Mouse (Mus musculus) left cerebral cortex, adult 18-20 months (tissue): ENCODE results near the gene Dctpp1. TPM values are rescaled to one million over a fixed set of nuclear protein-coding genes. Genes with fewer than 3 reads are reported as not detected.

Experiments
- DNase-seq, 2 experiments: peaks; one replicate each; pipeline ENCODE4 v3.0.0; 2021 to 2022; ENCODE audit warnings: low spot score in 2 of 2, mixed read lengths in 1 of 2
- long read RNA-seq, 2 experiments: library from polyadenylated mRNA; stranded (forward); transcript quantifications; one replicate each; pipeline ENCODE4 v2.0.0; 2021
- total RNA-seq, 2 experiments: library from RNA; stranded (reverse); gene quantifications; 2 replicates each; pipeline ENCODE4 v1.2.3; 2021

The Dctpp1 gene
- total RNA-seq, result 10 to 100 TPM; 20.8 to 23.2 TPM
- long read RNA-seq, experiment 1, transcript Dctpp1-201 (3 exons, 676 nt), result major isoform, 15 of 15 reads
- long read RNA-seq, experiment 1, partial matches to known transcripts, result 0 of 15 reads
- long read RNA-seq, experiment 1, other reads (novel, unspliced or antisense), result 0 of 15 reads
- long read RNA-seq, experiment 2, transcript Dctpp1-201 (3 exons, 676 nt), result major isoform, 12 of 12 reads
- long read RNA-seq, experiment 2, partial matches to known transcripts, result 0 of 12 reads
- long read RNA-seq, experiment 2, other reads (novel, unspliced or antisense), result 0 of 12 reads

DNA sequence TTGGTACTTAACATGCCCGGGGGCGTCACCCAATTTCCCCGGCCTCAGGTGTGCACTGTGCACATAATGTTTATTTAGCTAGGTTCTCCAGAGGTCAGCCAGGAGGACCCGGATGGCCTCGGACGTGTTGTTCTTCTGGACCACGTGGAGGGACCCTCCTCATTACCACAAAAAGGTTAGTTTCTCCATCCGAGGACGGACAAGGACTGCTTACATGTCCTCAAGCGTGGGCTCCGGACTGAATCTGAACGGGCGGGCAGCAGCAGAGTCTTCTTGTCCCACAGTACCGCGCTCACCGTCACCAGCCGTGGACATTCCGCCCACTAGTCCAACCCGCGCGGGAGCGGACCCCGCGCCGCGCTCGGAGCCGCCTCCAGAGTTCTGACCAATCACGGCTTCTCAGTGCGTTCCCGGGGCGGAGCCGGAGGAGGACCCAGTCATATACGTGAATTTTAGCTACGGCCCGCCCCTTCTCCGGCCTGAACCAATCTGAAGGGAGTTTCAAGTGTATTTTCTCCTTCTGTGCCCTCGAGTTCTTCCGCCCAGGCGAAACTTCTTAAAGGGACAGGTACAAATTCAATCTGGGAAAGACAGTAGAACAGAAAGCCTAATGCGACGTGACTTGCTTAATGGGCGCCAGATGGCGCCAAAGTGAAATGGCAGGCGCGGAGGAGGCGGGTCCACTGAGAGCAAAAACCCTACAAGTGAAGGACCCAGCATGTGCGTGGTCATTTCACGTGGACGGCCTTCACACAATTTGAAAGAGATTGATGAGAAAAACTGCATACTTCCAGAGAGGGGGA is at the start of gene Dctpp1:
Gene Dctpp1 (minus strand): TSS at position 401 of the 803 bp plus-strand sequence.
- DNase-seq, result peak; percentile 96 to 98

DNA sequence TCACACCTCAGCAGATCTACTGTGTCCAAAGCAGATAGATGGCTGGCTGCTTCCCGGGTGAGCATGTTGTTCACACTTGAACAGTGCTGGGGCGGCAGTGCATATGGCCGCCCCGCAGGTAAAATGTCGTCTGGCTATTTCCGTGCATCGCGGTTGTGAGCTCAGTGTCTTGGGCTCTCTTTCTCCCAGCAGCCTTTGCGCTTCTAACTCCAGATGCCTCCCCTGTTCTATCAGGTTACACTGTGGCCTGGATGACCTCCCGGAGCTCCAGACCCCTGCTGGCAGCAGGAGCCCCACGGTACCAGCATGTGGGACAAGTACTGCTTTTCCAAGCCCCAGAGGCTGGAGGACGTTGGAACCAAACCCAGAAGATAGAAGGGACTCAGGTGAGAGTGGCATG is 49.4 kb upstream of the Dctpp1 start:
- no peak for DNase-seq

DNA sequence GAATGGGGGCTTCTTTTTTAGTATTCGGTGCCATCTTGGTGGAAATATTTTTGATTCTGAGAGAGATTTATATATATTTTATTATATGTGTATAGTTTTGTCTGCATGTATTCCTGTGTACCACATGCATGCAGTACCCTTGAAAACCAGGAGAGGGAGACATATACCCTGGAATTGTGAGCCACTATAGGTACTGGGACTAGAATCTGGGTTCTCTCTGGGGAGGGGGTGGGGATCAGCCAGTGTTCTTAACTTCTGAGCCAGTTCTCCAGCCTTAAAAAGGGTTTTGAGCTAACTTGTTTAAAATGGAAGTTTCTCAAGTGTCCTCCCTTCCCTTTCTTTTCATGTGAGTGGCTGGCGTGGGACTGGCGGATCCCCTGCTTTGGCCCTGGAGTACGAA is 48.4 kb upstream of the Dctpp1 start:
- peak; percentile 48 to 70 for DNase-seq

DNA sequence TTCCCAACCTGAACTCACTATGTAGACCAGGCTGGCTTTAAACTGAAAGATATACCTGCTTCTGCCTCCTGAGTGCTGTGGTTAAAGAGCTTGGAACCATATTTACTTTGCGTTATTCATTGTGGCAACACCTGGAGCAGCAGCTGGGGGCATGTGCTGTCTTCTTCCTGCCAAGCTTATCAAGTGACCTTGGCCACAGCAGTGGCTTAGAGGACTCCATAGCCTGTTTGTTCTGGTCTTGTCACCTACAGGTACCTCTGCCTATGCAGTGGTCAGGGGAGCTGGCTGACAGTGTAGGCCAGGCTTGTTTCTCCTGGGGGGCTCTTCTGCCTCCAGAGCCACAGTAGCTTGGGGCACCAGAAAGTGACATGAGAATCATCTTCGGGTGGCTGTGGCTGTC is 47.9 kb upstream of the Dctpp1 start:
- DNase-seq, result no peak

DNA sequence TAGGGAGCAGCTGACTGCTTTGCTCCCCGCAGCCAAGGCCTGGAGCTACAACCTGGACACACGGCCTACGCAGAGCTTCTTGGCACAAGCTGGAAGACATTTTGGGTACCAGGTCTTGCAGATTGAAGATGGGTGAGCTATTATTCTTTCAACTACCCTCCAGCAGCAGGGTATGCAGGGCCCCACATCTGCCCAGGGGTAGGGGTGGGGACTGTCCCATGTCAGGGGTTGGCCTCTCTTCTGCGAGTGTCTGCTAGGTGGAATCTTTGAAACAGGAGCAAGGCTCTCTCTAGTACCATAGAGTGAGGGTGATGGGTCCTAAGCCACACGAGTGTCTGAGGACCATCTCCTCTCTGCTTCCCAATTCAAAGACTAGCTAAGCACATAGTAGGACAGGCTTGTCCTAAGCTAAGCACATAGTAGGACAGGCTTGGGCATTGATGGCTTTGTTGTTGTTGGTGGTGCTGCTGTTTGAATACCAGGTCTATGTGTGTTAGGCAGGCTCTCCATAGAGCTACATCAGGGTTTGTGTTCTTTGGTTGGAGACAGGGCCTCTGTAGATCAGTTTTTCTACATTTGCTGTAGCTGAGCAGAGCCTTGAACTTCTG is 37.2 kb upstream of the Dctpp1 start:
- no peak for DNase-seq

DNA sequence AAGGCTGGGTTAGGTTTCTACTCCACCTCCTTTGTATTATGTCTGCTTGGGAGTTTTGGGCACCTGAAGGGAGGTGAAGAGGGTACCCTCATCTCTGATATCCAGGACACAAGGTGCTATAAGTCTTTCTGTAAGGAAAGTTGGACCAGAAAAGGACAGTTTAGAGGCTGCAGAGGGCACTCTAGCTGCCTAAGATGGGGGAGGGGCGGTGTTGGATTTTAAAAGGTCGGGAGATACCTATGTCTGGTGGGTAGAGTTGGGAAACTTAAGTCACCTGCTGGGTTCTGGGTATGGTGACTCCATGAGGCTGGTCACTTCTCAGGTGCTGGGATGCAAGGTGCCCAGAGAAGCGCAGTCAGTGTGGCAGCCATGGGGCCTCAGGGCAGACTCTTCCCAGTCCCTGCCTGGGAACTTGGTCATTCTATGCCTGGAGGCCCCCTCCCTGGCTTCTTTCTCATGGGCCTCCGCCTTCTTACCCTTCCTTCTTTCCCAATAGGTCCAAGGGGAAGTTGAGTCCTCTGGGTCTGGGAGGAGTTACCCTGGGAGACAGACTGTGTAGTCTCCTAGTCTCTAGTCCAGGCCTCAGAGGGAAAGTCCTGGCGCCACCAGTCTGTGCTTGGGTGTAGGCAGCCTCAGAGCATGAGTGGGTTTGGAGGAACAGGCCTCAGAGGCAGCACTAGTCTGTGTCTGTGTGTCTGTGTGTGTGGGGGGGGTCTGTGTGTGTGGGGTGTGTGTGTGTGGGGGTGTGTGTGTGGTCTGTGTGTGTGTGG is 36.5 kb upstream of the Dctpp1 start:
- DNase-seq, result no peak

DNA sequence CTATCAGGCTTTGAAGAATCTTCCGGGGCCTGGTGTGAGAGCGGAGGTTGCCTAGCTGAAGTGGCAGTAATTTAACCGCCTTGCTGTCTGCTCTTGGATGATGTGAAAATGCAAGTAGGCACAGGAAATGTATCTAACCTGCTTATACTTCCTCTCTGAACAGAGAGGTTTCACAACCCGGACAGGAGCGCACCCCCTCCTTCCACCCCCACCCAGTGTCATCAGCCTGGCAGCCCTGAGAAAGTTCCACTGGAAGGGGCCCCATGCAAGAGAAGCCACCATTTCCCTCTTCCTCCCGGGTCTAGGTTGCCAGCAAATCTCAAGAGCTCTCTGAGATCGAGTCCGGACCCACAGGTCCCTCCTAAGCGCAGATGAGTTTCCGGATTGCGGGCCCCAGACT is 35.6 kb upstream of the Dctpp1 start, which contains the start of gene Itgal:
Gene Itgal (plus strand): TSS at position 163 of the 400 bp plus-strand sequence.
- DNase-seq, result no peak

DNA sequence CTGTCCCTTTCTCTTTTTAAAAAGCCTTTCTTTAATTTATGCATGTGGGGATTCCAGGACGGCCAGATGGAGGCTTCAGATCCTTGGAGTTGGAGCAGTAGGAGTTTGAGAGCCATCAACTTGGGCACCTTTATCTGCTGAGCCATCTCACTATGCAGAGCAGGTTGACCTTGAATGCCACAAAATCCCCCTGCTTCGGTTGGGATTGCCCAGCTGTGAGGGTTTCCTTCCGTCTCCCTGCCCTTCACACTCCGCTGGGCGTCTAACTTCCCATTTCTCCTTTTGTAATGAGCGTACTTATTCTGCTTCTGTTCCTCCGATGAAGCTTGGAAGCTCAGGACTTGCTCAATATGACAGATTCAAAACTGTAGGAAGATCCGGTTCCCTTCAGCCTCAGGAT is 29.6 kb upstream of the Dctpp1 start:
- DNase-seq, result no peak

DNA sequence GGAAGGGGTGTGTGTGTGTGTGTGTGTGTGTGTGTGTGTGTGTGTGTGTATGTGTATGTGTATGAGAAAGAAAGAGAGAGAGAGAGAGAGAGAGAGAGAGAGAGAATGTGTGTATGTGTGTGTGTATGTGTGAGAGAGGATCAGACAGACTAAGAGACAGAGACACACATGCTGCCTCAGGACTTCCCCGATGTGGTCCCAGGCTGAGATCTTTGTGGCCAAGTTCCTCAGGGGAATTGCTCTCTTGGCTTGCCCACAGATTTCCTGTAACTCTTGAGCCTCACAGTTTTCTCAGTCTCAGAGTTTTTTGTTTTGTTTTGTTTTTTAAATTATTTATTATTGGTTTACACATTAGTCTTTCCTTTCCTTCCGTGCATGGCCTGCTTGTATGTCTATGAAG is 28.8 kb upstream of the Dctpp1 start:
- no peak for DNase-seq

DNA sequence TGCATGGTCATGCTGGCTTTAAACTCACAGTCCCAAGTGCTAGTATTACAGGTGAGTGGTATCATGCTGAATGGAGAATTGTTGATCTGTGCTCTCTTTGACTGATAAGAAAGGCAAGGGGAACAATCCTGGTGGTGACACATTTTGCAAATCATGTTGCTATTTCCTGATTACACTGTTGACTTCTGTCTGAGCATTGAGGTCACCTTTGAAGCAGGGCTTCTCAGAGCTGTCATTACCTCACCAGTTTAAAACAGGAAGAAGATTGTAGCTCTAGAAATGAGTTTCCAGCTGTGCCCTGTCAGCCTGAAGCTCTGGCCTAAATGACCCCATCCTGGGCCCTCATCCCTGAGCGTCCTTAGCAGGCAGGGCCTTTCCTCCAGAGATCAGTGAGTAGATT is 27.4 kb upstream of the Dctpp1 start:
- no peak for DNase-seq

DNA sequence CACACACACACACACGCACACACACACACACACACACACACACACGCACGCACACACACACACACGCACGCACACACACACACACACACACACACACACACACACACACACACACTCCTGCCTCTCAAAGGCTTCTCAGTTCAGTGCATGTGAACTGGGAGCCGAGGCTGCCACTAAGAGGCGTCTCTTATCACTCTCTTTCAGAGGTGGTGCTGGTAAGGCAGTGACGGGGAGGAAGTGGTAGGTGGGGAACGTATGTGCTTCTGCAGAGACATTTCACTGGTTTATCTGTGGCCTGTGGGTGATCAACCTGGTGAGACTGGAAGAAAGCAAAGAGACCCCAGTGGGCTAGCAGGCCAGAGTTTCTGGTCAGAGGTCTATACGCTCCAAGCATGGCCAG is 24.6 kb upstream of the Dctpp1 start:
- DNase-seq, result no peak

DNA sequence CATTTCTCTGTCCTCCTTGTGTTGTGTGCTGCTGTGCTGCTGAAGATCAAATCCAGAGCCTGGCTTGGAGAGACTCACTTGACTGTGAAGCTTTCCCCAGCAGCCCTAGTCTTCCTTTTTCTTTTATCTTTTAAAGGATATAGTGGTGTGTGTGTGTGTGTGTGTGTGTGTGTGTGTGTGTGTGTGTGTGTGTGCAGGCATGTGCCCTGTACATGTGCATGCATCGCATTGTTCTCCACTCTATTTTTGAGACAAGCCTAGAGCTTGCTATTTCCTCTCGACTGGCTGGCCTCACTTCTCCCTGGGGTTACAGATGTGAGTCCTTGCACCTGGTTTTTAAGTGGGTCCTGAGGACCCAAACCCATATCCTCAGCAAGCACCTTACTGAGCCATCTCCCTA is 21.7 kb upstream of the Dctpp1 start:
- DNase-seq, result no peak

DNA sequence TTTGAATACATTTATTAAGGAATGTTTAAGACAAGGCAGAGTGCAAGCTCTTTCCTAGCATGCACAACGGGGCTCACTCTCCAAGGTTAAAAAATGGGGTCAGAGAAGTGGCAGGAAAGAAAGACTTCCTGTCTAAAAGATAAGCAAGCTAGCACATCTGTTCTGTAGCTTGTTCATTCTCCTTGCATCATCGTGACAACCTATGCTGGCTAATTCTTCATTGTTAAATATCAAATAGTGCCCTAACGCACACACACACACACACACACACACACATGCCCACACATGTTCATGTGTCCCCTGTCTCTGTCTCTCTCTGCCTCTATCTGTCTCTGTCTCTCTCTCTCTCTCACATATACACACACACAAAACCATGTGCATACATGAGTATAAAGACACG is 20.6 kb upstream of the Dctpp1 start:
- no peak for DNase-seq

DNA sequence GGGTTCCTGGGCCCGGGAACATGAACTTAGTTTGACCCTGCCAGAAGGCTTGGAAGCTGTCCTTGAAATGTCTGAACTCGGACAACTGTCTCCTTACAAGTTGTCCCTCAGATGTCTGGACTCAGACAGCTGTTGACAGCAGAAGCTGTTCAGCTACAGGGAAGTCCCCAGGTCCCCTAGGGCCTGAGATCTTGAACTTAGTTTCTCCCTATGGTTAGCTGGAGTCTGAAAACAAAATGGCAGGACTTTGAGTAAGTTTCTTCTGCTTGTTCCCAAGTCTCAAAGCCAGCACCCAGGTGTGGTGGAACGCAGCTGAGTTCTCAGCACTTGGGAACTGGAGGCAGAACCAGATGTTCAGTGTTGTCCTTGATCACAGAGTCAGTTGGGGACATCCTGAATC is 19.6 kb upstream of the Dctpp1 start:
- DNase-seq, result no peak

DNA sequence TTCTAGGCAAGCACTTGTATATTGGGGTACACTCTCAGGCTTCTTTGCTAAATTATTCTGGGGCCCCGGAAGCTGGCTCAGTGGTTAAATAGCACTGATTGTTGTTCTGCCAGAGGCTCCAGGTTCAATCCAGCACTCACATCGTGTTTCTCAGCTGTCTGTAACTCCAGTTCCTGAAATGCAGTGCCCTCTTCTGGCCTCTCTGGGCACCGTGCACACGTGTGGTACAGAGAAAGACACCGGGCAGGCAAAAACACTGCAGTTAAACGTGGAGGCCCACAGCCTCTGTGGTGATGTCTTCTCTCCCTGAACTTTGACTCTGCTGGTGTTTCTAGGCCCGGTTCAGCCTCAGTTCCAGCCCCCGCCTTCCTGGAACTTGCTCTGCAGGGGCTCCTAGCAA is 17.8 kb upstream of the Dctpp1 start:
- no peak for DNase-seq

DNA sequence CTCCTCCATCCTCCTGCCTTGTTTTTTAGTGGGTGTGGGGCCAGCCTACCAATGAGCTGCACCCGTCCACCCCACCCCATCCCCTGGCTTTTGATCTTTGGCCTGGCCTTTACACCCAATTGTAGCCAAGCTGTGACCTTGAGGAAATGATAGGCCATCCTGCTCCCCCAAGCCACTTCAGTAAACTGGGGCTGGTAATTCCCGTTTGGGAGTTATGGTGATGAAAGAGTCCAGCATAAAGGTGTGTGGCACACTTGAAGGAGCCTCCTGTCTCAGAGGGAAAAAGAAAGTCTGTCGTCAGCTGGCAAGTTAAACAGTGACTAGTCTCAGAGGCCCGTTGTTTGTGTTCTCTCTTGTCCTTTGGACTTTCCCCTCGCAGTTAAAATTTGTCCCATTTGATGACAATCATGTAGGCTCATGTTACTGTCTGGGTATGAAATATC is 16.0 kb upstream of the Dctpp1 start:
- no peak for DNase-seq

DNA sequence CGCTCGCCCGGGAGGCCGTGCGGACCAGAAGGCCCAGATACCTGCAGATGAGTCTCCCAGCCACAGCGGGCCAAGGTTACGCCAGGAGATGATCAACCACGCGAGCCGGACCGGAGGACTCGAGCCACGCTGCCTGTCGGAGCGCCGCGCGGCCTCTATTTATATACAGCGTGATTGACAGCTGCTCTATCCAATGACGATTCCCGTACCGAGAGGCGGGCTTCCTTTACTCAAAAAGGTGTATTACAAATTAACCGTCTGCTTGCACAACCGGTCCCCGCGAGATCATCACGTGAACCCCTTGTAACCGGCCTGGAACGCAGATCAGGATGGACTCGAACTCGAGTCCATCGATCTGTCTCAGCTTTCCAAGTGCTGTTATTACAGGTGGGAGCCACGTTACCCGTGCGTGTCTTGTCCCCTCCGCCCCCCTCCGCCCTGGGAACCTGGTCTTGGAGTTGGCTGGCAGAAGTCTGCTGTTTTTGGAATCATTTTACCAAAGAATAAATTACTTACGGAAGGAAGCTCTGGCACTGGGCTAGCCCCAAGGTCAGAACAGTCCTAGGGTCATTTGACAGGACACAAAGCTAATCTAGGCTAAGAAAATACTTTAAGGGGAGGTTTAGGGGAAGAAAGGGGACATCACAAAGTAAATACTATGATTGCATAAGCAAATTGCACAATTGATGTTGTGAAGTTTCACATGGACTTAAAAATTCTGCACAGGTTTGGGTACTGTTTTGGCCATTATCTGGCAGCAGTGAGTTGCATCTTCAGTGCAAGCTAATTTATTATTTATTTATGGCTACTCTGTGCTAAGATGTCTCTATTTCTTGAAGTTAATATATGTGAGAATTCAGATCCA is 13.6 kb upstream of the Dctpp1 start, which contains the start of gene Sephs2:
Gene Sephs2 (minus strand): TSS at position 131 of the 865 bp plus-strand sequence.
- peak; percentile 92 to 94 for DNase-seq

DNA sequence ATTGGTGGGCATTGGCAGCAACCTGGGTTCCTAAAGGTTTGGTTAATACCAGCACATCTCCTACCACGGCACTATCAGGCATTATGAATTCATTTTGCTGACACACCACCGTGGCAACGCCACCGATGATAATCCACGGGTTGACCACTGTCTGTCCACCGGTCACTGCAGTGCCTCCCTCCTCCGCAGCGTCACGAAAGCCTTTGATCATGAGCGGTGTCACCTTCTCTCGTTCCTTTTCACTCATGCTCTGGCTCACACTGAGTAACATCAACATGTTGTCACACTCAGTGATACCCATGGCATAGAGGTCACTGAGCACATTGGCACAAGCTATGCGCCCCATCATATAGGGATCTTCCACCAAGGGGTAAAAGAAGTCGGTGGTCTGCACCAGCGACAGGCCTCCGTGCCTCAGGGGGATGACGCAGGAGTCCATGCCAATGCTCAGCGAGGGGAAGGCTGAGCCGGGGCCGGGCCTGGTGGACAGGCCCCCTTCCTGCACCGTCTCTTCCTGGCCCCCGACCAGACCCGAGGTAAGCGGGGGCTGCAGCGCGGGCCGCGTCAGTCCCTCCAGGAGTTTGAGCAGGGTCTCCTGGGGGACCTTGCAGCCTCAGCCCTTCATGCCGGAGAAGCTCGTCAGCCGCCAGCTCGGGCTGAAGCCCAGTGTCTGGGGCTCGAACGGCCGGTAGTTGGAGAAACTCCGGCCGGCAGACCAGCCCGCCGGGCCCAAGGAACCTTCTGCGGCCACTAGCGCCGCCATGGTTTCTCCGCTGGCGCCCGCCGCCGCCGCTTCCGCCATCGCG is 12.8 kb upstream of the Dctpp1 start:
- no peak for DNase-seq

DNA sequence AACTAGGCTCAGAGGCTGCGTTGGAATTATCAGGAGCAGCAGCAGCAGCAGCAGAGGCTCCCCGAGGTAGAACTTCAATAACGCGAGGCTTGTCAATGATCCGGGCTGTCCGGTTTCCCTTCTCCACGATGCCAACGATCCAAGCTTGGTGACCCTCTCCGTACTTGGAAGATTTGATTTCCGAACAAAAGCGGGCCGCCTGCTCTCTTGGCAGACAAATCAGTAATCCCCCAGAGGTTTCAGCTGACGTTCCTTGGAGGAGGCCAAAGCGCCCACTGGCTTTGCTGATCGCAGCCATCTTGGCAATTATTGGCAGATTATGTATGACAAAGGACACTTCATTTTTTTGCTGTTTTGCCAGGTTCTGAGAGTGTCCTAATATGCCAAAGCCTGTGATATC is 12.1 kb upstream of the Dctpp1 start:
- no peak for DNase-seq
